Mouse (Mus musculus): Measurements from ENCODE around the gene Ebf1.

Ebf1 gene

DNA sequence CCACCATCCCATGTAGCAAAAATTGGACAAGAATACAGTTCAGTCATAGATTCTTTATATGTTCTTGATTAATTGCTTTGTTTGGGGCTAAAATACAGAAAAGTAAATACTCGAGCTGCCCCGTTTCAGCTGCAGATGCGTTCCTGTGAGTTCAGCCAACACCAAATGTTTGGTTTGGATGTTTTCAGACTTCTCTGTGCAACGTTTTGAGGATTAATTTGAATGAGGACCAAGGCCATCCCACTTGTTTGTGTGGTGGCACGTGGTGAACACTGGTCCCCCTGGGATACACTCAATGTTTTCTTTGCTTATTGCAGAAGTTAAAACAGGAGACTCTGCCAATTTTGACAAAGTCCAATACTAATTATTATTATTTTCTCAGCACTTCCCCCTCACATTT, 289.3 kb downstream of the Ebf1 start:
- DNase-seq, result peak; percentile 18 to 22

- DNase-seq, result no peak
These were observed 294.6 kb downstream of the Ebf1 start for GRCm38 (mm10) chr11:44911765-44912164.

DNA sequence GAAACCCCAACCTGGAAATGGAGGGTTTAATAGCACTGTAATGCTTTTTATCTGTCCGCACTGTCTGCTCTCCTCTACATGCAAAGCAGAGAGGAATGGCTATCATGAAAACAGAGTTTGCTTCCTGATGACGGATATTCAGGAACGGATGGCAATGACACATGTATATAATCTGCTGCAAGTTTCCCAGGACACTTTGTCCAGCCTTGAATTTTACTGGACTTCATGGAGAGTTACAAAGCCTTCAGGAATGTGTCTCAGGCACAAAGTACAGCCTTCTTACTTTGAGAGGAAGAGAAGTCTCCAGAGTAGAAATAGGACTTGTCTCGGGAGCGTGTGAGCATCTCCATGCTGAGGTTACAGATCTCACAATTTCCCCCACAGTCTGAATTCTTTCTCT, 296.7 kb downstream of the Ebf1 start:
- DNase-seq, result no peak

DNA sequence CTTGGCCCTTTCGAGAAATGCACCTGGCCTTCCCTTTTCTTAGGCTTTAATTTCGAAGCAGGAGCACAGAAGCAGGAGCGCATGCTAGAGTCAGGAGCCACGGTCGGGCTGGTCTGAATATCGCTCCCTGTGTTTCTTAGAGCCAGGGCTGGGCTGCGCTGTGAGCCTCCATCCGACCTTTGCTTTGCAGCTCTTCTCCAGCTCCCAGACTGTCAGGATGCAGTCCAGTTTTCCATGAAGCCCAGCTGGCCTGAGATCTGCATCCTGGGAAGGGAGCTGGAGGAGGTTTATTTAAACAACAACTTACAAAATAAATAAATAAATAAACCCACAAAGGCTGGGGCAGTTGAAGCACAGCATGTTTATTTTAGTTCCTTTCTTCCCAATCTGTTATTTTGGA, 299.9 kb downstream of the Ebf1 start:
- DNase-seq, result peak; percentile 49 to 58

DNA sequence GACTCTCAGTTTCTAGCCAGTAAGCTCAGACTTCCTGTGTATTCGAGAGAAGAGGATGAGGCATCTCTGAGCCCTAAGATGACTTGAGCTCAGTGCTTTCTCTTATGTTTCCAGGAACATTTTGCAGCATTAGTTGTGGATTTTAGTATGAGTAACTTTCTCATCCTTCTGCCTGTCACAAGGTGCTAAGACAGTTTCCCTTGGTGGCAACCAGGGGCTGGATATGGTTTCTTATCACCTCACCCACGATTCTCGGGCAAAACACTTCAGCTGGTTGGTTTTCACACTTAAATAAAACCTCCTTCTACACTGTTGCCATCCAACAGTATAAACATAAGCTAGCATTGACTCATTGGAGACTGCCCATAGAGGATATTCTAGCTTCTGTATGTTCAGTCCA, 306.0 kb downstream of the Ebf1 start:
- no peak for DNase-seq

DNA sequence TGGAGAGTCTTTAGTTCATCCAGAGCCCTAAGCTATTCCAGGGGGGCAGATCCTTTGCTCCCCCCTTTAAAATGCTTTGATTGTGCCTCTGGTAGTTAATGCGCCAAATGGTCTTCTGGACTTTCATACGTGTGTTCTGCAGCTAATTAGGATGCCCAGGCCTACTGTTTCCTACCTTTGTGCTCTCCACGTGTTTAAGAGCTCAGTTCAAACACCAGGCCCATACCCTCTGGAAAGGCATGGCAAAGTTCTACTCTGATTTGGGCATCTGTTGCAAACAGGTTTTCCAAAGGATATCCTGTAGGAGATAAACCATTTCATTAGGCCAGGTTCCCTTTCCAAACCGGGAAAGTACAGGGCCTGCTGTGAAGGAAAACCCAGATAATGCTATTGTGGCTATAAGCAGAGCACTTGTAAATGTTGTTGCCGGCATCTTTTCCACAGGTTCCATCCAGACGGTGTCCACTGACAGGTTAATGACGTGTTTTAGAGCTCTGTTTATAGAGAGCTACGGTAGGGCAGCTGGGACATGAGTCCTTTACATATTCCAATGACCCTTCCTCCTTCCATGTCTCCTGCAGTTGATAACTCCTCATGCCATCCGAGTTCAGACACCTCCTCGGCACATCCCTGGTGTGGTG, 306.9 kb downstream of the Ebf1 start:
- DNase-seq, result no peak

DNA sequence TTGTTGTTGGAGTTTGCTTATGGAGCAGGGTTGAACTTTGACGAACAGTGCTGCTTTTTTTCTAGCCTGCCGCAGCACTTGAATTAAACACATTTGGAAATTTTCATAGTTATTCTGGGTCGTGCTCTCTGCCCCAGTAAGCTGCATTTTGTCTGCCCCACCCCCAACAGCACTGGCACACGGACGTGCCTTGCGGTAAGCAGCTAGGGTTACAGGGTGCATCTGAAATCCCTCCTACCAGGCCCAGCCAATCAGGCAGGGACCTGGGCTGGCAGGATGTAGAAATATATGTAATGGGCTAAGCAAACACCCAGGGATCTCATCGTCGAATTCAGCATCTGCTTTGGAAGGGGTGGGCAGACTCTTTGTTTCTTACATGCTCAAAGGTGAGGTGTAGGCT, 307.8 kb downstream of the Ebf1 start:
- DNase-seq, result peak in 1 of 2 experiments; percentile 42

DNA sequence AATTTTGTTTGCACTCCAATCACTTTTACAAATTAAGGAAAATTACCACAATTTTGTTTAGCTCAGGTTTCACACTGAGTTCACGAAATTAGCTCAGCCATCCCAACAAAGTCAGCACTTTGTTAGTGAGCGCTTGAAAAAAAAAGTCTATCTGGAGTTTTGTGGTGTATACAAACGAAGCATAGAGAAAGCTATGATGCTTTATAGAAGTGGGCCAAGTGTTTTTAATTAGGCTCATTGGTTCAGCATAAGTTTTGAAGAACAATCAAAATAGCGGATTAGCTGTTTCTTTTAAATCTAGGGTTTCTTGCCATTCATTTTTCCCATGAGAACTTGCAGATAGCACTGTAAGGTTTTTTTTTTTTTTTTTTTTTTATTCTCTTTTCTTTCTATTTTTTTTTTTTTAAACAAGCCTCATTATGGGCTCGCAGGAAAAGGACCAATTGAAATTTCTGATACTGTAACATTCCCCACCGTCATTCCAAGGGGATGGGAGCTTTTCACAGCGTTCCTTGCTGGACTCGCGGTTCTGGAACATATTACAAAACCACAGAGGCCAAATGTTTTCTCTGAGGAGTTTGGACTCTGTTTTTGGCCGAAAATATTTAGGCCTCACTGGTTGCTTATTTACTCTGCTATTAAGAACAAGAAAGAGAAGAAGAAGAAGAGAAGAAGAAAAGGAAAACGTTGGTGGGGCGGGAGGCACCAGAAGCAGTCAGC, 308.8 kb downstream of the Ebf1 start:
- no peak for DNase-seq

DNA sequence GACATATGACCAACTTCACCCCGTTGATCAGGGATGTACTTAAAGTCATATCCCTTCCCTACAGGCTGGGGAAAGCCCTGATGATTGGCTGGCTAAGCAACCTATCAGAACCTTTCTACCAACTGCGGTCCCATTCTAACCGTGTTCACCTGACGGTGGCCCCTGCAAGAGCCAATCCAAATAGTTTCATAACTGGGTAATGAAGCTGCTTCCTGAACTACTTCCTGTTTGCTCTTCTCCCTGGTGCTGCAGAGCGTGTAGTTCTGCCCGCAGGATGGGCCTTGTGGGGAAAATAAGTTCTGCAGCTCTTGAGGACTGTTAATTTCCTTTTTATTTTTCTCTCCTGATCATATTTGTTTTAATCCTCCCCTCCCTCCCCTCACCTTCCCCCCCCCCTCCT, 311.3 kb downstream of the Ebf1 start:
- DNase-seq, result no peak

DNA sequence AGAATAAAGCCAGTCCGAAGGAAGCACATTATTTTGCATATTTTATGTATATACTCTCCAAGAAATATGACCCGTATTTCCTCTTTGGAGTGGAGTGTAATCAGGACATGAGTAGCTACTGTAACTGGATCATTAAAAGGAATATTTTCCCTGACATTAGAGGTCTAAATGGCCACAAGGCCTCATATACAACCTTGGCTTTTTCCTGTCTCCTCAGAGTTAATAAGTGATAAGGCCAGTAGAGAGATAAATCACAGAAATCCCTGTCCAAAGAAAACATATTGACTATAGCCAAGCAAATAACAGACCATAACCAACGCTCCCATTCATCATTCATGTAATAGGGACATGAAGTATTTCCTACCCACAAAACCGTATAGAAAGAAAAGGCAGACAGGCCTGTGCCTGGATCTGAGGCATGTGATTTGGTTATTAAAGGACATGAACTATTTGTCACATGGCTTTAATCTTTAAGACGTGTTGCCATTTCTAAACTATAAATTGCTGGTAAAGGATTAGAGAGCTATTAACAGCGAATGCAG, 315.9 kb downstream of the Ebf1 start:
- no peak for DNase-seq

GRCm38 (mm10) chr11:44943781-44944180, 326.7 kb downstream of the Ebf1 start:
- DNase-seq, result no peak

DNA sequence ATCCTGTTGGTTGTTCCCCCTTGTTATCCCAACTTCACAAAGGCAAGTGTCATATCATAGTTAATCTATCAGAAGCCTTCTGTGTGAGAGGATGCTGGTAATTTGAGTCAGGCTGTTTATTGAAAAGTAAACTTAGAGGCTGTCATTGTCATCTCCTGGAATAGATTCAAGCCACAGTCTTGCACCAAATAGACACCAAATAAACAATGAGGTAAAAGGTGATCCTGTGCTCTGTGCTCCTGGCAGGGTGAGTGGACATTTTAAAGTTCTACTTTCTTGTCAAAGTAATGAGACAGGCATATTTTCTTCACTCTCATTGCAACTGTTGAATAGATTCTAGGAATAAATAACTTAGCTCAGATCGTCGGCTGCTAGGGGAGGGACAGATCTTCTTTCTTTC, 327.3 kb downstream of the Ebf1 start:
- DNase-seq, result no peak

DNA sequence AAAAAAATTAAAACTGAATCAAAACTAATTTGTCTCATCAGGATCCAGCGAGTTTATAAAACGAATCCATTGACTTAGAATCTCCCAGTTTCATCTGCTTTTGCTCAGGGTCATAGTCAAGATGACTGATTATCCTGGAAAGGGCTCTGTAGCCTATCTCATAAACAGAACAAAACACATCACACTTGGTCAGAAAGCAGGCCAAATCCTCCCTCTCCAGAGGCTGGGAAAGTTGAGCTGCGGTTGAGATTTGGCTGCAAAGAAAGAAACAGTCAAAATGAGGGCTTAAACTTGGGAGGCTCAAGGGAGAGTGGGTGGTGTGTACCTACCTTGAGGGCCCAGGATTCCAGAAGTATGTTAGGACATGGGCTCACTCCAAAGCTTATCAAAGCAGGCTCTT, 329.5 kb downstream of the Ebf1 start:
- no peak for DNase-seq

DNA sequence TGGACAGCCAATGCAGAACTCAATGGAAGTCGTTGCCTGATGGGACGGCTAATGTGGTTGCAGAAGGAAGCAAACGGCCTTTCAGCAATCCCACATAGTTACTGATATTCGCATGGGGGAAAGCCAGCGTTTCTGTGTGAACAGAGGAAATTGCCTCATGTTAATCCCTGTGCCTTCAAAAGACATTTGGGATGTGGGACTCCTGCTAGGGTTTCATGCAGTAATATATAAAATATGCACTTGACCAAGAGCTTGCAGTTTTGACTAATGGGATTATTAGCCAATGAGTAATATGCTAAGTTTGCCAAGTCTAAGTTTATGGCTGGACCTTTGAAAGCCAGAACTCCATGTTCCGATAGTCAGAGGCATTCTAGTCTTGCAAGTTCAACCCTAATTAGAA, 331.4 kb downstream of the Ebf1 start:
- no peak for DNase-seq

DNA sequence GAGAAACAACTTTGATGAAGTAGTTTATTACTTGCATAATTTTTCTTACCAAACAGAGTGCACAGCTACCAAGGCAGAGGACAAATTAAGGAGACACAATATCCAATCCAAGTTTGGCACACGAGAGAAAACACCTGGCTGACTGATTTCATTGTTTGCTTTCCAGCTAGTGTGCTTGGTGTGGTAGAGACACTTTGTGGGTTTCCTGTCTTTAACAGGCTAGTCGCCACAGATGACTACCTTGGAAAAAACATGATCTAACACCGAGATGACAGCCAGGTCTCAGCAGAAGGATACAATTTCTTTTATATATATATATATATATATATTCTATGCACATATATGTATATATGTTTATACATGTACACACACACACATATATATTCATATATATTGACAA, 332.0 kb downstream of the Ebf1 start:
- DNase-seq, result no peak

GRCm38 (mm10) chr11:44950319-44950718, 333.2 kb downstream of the Ebf1 start:
- DNase-seq, result no peak

- no peak for DNase-seq
These were observed 334.4 kb downstream of the Ebf1 start for GRCm38 (mm10) chr11:44951506-44951905.

DNA sequence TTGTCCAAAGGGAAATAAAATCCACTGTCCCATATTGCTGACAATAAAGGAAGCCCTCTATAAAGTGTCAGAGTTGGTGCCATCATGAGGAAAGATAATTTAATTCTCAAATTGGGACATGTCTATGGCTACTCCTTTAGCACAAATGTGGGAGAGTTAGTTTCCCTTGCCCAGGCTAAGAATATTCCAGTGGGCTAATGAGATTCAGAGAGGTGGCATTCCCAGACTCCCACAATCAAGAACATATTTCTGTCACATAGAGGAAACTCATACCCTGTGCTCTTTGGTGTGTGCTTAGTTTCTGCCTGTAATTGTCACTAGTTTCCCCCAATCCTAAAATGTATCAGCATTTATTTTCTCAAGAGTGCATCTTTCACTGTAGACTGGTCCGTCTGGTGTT, 336.2 kb downstream of the Ebf1 start:
- no peak for DNase-seq

- DNase-seq, result no peak
These were observed 336.7 kb downstream of the Ebf1 start for GRCm38 (mm10) chr11:44953863-44954262.

DNA sequence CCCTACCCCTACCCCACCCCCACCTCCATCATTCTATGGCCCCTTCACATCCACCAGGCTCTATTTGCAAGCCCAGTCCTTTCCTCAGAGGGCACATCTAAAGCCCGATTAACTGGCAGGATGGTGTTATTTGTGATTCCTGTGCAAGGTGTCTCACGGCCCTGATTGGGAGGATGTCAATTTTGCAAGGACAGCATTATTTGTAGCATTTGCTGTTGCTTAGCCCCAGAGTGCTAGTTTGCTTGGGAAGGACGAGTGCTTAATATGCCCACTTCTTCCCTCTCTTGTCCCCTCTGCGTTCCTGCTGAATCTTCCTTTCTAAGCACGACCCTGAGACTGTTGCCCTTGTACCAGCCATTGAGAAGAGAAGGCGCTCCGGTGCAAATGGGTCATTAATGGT, 337.2 kb downstream of the Ebf1 start:
- no peak for DNase-seq

DNA sequence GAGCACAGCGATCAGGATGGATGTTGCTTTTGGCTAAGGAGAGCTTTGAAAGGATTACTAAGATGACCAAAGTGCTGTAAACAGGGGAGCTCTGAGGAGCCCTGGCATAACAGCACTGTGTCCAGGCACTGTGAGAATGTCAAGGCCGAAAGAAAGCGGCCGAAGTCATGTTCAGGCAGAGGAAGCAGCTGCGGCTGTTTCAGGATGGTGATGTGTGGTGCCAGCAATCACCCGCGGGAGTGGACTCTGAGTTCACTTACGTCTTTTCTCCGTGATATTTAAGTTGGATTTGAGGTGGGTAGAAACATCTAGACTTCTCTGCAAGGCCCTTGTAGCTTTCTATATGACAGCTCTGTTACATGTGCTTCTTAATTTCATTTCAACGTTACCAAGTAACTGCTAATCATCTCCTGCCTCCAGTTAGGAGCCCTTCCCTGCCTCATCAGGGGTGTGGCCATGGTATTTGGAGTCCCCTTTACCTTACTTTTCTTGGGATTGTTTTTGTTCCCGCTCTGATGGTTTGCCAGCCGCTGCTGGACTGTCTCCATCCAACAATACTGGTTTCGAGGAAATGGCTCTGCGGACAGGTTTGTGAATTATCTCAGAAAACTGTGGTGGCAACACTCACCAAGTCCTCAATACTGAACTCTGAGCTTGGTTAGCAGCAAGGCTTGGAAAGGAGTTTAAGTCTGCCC, 345.8 kb downstream of the Ebf1 start:
- DNase-seq, result no peak

DNA sequence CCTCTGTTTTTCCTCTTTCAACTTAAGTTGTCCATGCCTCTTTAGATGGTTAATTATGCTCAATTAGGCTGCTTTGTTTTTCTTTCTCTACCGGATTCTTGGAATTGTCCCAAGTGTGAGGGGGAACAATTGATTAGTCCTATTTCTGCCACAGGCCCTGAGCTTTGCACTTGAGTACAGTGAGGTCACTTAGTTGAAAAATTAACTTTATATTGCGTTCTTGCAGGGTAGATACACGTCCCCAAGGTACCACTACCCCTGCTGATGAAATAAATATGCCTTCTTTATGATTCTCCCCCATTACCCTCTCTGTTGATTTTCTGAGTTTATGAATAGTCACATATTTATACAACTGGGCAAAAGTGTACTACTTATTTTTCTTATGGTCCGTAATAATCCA, 351.9 kb downstream of the Ebf1 start:
- DNase-seq, result no peak

GRCm38 (mm10) chr11:44974271-44974670, 357.2 kb downstream of the Ebf1 start:
- no peak for DNase-seq

GRCm38 (mm10) chr11:44975151-44975550, 358.0 kb downstream of the Ebf1 start:
- DNase-seq, result peak; percentile 40 to 57

All from kidney, postnatal 4 days (tissue).